In the genomic region with DNA sequence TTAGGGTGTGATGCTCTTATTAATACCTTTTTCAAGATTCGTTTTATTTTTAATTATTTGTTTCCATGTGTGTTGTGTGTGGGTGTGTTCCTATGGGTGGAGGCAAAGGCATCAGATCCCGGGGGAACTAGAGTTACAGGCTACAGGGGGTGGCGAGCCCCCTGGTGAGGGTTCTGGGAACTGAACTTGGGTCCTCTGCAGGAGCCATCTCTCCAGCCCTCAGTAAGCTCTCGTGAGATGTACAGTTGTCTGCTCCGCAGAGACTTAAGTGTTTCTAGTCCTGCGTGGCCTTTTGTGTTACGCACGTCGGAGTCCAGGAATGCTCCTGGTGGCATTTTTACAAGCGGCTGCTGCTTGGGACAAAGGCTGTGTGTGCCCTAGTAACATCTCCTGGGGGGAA, we compare ENCODE assay signal across 23 mouse cellular contexts. TPM values are rescaled to one million over a fixed set of nuclear protein-coding genes. Genes with fewer than 3 reads are reported as not detected.
"Had no signal": no experiment of that assay in that cellular context is flagged by ENCODE, and none has a peak within 500 bp of the region (broad histone marks: within the 10 kb centered on the region; RNA-seq: fewer than 3 reads in every experiment).

No protein-coding gene starts in this region.

- H3K9me3 ChIP-seq: intestine, embryonic 15.5 days; limb, embryonic 10.5 days; liver, embryonic 15.5 days; lung, embryonic 15.5 days; midbrain, embryonic 10.5 days; neural tube, embryonic 15.5 days; stomach, embryonic 15.5 days had no signal

- DNase-seq: kidney, adult 2 months; kidney, postnatal 36 days; lung, postnatal 4 days; midbrain, embryonic 14.5 days; thymus, postnatal 36 days had no signal

- H3K4me1 ChIP-seq: intestine, embryonic 15.5 days; limb, embryonic 10.5 days; liver, embryonic 15.5 days; midbrain, embryonic 10.5 days; neural tube, embryonic 15.5 days; stomach, embryonic 15.5 days had no signal

- H3K4me3 ChIP-seq: intestine, embryonic 15.5 days; left cerebral cortex, adult 2 months; limb, embryonic 10.5 days; liver, embryonic 15.5 days; lung, embryonic 15.5 days; midbrain, embryonic 10.5 days; myocyte; neural tube, embryonic 15.5 days; stomach, embryonic 15.5 days had no signal

- H3K27ac ChIP-seq: intestine, embryonic 15.5 days; left cerebral cortex, adult 2 months; limb, embryonic 10.5 days; liver, embryonic 15.5 days; lung, embryonic 15.5 days; midbrain, embryonic 10.5 days; neural tube, embryonic 15.5 days; stomach, embryonic 15.5 days had no signal

- ATAC-seq: intestine, embryonic 15.5 days had no signal

- H3K9ac ChIP-seq: intestine, embryonic 15.5 days; liver, embryonic 15.5 days; lung, embryonic 15.5 days; neural tube, embryonic 15.5 days; stomach, embryonic 15.5 days had no signal

- H3K4me2 ChIP-seq: intestine, embryonic 15.5 days; liver, embryonic 11.5 days; liver, embryonic 15.5 days; lung, embryonic 15.5 days; neural tube, embryonic 15.5 days; stomach, embryonic 15.5 days had no signal

- H3K36me3 ChIP-seq: intestine, embryonic 15.5 days; limb, embryonic 10.5 days; liver, embryonic 15.5 days; lung, embryonic 15.5 days; midbrain, embryonic 10.5 days; neural tube, embryonic 15.5 days; stomach, embryonic 15.5 days had no signal

- H3K27me3 ChIP-seq: intestine, embryonic 15.5 days; liver, embryonic 15.5 days; lung, embryonic 15.5 days; neural tube, embryonic 15.5 days; stomach, embryonic 15.5 days had no signal

RNA-seq across cellular contexts. Expression of a gene that starts 8.0 kb away (rescaled TPM):
- total RNA-seq: layer of hippocampus, adult 8-10 months; layer of hippocampus, postnatal 14 days; left cerebral cortex, adult 2 months; left cerebral cortex, postnatal 14 days; megakaryocyte, adult 5-6 weeks had no signal
- polyA plus RNA-seq: intestine, embryonic 15.5 days; kidney, adult 2 months; kidney, embryonic 16.5 days; limb, embryonic 10.5 days; limb, embryonic 14.5 days; liver, embryonic 11.5 days; liver, embryonic 15.5 days; lung, embryonic 15.5 days; midbrain, embryonic 10.5 days; midbrain, embryonic 14.5 days; myocyte; neural tube, embryonic 11.5 days; neural tube, embryonic 15.5 days; spleen, adult 2 months; stomach, embryonic 15.5 days had no signal

RNA-seq across cellular contexts. Expression of a gene that starts 49.3 kb away (rescaled TPM):
- total RNA-seq: layer of hippocampus, postnatal 14 days; left cerebral cortex, adult 2 months; megakaryocyte, adult 5-6 weeks had no signal
- polyA plus RNA-seq: intestine, embryonic 15.5 days; kidney, adult 2 months; kidney, embryonic 16.5 days; limb, embryonic 14.5 days; liver, embryonic 11.5 days; liver, embryonic 15.5 days; lung, embryonic 15.5 days; midbrain, embryonic 10.5 days; midbrain, embryonic 14.5 days; myocyte; neural tube, embryonic 11.5 days; neural tube, embryonic 15.5 days; spleen, adult 2 months; stomach, embryonic 15.5 days had no signal
